Mouse (Mus musculus) right cerebral cortex, postnatal 10 days (tissue): ENCODE measurements at regions not wholly inside any gene's neighbourhood (a gene's known extent, or its start where the extent isn't known, plus 50 kb on each side); places are given as distances from the start of the nearest gene placed in this dataset.
A peak's percentile ranks its signal among the peaks of the same experiment; 100 is the strongest.

ENCODE experiments used
- DNase-seq, 2 experiments: peaks; one replicate each; pipeline ENCODE4 v3.0.0; 2021; ENCODE audit warnings: low spot score in 2 of 2

DNA sequence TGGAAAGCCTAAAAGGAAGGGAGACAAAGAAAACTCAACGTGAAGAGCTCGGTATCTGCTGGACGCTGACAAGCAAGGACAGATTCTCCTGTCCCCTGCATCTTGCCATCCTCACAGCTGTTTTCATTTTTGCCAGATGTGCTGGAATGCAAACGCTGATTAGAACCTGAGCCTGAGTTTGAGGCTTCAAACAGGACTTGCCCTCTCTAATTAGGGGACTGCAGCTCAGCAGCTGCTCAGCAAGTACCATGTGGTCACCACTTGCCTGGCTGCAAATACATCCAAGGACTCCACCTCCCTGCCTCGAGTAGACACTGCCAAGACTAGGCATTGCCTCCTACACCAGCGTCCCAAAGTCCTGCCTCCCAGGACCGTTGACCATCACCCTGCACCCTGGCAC, 140.7 kb downstream of the Cdc5l start:
- no peak for DNase-seq

DNA sequence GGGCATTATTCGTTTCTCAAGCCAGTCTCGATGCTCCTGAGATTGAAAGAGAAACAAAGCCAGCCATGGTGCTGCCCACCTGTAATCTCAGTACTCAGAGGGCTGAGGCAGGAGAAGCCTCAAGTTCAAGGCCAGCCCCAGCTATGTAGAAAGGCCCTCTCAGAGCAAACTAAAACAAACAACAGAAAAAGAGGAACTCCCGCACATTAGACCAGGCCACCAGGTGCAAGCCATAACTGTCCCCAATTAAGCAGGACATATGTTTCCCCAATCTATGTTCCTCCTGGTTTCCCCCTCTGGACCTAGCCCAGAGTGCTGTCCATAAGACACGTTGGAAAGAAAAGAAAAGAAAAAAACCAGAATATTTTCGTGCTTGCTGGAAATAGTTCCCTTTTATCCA, 142.5 kb downstream of the Cdc5l start:
- DNase-seq: no peak

DNA sequence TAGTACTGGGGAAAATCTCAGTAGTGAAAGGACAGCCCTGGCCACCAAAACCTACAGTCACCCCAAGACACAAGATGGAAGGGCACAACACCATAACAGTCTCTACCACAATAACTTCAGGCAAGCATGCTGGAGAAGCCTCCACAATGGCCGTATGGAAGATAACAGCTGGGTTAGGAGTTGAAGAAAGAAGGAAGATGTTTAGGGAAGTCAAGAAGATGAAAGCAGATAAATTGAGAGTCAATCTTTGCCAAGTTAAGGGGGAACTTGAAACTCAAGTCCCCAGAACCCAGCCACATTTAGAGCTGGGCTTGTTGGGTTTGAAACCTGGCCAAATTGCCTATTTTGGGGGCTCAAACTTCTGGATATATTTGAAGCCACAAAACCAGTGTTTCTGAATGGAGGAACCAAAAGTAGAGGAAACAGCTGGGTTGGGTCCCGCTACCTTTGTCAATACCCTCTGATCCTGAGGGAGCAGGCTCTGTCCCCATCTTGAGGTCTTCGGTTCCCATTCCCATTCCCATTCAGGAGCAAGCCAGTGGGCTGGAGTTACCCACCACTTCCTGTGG, 147.8 kb downstream of the Cdc5l start:
- no peak for DNase-seq

DNA sequence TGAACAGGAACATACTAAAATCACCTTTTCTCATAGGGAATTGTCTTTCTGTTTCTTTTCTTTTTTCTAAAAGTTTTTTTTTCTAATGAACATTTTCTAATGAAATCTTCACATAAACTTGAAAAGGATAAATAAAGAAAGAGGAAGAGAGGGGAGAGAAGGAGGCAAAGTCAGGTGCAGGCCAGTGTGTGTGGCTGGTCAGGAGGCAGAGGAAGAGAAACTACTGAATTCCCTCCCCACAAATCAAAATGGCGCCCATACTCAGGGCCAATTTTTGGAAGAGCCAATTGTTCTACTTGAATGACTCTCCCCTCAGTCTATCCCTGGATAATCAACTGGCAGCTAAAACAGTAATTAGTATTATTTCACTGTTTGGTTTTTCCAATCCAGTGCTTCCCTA, 152.0 kb downstream of the Cdc5l start:
- DNase-seq: no peak

DNA sequence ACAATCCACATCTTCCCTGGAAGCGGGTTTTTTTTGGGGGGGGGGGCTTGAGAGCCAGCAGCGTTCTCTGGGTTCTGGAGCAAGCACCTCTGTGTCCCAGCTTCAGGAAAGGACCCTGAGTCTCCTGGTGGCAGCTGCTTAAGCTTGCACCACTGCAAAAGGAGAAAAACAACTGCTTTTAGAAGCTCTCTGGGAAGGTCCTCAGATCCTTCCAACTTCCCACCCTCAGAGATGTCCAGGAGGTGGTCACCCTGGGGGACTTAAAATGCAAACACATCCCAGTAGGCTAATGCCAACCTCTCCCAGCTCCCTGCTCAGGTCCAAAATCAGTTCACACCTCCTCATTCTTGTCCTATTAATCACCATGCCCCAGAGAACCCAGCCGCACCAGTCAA, 153.7 kb downstream of the Cdc5l start:
- DNase-seq: no peak

DNA sequence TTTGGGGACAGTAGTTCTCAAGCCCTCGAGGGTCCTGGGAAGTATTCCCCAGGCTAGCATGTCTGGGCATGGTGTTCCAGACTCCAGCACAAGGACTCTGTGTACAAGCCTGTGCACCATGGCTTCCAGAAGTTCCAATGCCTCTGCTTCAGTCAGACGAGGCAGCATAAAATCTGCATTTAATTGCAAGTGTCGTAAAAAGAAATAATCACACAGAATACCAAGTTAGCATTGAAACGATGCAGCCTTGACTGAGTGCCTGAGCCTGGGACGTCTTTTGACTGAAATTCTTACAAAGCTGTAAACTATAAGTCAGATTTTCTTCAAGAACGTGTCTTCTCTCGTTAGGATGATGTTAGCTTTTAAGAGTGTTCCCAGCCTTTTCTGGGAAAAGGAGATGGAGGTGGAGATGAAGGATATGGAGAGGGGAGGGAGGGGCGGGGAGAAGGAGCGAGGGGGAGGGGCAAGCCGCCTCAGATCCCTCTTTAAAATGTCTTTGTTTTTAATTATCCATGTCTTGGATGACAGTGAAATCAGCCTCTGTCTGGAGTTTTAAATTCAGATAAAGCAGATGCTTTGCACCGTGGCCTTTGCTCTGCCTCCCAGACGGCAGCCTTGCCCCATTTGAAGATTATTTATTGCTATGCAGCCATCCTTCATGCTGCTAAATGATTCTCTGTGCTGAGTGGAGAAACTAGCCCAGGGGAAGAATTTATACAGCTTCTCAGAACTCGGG, 154.3 kb downstream of the Cdc5l start:
- no peak for DNase-seq

DNA sequence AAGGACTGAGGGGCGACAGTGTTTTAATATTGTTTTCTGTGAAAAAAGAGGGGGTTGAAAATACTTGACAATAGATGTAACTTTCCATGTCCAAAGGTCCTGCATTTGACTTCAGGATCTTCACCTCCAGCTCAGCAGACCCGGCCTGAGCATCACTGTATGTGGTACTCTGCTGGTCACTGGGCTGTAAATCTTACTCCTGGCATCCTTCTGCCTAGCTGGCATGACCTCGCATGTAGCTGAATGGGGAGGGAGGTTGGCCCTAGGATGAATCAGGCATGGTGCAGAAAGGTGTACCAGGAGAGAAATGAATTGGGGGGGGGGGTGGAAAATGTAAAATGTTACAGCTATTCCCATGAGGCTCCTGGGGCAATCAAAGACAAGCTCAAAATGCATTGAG, 156.0 kb downstream of the Cdc5l start:
- no peak for DNase-seq

DNA sequence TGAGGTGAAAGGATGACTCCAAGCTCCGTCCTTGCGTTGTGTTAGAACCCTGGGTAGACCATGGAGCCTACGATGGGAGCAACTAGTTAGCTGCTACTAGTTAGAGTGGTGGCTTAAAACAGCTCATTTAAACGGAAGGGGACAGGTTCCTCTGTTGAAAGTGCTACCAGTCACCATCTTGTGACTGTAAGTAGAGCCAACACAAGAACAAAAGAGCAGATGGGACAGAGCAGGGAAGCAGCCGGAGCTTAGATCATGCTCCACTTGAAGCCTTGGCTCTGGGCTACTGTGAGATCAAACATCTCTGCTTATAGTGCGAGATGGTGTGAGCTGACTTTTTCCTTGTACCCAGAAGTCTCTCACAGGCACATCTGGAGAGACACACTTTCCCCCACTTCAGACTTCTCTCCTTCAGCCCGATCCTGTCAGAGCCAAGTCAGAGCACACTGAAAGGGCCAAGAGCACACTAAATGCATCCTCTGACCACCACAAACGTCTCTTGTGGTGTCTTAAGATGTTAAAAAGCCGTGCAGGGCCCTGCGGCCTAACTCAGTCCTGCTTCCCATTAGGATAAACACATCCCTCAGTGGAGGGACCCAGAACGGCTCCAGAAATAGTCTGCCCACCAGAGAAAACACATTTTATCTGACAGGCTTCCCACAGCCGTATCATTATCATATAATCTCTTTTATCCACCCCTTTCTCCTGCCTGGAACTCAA, 156.7 kb downstream of the Cdc5l start:
- no peak for DNase-seq

DNA sequence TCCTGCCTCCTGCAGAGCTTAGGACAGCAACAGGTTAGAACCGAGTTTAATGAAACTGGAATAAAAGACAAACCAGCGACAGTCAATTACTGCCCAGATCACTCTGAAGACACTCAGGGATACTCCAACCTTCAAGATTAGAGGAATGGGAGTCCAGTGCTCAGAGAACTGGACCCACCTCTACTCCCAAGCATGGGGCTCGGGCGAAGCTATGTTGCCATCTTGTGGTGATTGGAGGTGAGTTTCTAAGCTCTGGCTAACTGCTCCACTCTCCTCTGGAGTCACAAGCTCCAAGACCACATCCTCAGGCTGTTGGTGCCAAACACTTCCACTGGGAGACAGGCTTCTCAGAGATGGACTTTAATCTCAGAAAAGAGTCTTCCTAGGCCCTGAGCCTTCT, 158.6 kb downstream of the Cdc5l start:
- no peak for DNase-seq

DNA sequence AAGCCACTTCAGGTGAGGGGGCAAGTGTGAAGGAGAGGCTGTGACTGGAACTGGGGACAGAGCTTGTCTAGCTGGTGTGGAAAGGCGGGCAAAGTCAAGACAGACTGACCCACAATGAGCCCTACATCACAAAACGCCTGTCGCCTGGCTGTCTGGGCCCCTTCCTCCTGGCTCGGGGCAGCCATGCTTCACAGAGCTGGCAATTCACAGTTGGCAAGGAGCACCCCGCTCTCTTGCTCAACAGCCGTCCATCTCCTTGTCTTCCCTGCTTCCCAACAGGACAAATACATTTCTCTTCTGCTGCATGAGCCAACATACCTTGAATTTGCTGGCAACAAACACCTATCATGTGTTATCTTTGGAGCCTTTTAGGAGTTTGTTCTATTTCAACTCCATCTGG, 166.8 kb downstream of the Cdc5l start:
- no peak for DNase-seq

DNA sequence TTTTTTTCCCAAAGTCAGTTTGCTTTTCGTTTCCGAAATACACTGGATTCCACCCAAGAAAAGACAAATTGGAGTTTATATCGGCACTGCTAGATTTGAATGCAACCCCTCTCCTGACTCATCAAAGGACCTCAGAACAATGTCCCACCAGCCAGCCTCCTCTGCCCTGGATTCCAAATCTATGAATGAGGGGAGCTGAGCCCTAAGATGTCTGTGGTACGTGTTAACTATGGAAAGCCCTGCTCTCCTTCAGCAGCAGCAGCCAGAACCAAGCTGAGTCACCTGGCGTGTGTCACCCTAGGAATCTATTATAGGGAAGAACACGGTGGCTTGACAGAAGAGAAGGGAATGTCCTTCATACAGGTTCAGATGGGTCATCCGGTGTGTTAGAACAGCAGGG, 167.9 kb downstream of the Cdc5l start:
- DNase-seq: no peak

DNA sequence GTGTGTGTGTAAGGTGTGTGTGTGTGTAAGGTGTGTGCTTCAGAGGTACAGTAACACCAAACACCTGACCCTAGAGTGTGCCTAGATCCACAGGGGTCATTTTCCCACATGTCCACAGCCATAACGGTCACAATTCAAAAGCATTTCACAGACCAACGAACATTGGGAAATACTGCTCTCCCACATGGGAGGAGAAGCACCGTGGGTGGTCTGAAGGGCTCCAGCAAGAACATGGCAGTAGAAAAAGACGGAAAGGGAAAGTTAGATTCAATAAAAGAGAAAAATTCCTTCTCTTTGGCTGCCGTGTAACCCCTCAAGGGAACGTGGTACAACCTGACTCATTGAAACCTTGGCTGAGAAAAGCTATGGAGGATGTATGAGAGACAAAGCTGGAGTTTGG, 169.1 kb downstream of the Cdc5l start:
- DNase-seq: no peak

DNA sequence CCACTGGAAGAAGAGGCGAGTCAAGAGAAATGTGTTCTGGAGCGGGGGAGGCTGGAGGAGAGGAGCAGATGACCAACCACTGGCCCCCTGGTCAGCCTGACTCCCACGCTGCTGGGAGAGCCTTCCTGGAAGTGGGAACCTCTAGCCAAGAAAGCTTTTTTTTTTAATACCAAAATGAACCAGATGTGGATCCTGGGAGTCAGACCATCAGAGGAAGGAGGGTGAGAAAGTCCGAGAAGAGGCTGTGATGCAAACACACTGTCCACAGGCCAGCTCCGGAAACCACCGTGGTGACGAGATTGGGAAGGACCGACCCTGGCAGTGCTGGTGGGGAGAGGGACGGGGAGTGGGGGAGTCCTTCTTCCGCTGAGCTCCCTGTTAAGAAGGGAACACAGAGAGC, 173.1 kb downstream of the Cdc5l start:
- no peak for DNase-seq

DNA sequence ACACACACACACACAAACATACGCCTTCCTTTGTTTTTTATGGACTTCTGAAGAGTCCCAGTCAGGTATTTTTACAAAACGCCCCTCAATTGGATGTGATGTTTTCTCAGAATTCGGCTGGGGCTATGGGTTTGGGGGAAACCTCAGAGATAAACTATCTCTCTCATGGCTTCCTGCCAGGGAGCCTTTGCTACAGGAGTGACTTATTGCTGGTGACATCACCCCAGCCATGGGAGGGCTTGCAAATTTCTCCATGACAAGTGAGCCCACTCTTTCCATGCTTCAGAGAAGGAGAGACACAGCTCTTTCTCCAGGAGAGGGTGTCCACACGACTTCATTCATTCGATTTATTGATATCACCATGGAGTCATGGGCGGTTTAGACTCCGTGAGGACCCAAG, 175.5 kb downstream of the Cdc5l start:
- DNase-seq: no peak

DNA sequence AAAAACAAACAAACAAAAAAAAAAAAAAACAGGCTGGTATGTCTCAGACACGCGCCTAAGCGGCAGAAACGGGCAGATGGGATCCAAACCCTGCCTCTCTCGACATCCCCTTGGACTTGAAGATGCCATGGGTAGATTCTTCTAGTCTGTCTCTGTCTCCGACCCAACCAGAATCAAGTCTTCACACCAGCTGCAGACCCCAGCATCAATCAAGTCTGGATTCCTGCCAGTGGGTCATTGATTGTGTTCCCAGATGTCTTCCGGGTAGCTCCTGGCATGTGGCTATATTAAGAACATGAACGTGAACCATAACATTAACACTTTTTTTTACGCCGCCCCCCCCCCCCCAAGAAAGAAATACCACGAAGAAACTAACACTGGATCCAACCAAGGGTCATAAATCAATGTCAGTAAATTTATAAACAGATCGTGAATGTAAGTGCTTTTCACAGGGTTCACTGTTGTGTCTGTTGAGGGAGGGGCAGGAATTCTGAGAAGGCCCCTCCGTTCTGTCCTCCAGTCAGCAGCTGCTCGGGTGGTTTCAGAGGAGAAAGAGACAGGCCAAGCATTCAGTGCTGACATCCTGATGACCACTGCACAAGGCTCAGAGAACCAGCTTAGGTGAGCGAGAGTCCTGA, 180.8 kb downstream of the Cdc5l start:
- no peak for DNase-seq

DNA sequence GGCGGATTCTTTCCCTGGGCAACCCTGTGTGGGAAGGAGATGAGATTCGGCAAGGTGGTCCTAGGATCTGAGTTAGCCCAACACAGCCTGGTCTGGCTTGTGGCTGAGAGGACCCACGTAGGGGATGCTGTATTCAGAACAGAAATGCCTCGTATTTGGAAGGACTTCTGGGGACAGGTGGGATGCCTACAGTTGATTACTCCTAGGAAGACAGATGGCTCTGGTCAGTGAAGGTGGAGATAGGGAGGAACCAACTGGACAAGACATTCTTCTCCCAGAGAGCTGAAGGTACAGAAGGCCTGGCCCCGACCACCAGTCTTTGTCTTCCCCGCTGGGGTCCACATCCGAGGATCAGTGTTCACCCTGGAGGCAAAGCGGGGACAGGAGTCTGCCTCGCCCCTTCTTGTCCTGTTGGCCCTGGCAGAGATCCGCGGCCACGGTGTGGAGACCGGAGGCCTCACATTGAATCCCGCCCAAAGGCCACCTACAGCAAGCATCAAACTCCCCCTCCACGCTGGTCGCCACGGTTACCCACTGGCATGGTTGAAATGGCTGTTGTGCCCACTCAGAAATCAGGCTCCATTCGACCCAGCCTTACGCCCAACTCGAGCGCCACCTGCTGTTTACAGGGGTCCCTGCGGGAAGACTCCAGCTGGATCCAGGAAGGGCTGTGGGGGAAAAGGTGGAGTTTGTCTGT, 182.4 kb downstream of the Cdc5l start:
- DNase-seq: peak; percentile 80 to 87

DNA sequence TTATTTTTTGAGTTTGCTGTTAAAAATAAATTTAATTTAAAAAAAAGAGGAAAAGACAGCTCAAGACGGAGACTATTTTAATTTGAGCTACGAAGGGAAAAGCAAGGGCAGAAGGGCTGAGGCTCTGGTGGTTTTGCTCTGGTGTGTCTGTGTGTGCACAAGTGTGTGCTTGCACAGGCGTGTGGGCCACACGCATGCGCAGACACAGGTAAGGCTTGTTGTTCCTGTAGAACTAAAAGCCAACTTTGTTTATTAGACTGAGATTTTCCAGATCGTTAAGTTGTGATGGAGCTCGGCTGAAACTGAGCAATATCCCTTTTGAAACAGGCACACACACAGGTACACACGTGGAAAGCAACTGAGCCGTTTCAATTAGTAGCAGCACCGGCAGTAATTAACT, 183.1 kb downstream of the Cdc5l start:
- no peak for DNase-seq

DNA sequence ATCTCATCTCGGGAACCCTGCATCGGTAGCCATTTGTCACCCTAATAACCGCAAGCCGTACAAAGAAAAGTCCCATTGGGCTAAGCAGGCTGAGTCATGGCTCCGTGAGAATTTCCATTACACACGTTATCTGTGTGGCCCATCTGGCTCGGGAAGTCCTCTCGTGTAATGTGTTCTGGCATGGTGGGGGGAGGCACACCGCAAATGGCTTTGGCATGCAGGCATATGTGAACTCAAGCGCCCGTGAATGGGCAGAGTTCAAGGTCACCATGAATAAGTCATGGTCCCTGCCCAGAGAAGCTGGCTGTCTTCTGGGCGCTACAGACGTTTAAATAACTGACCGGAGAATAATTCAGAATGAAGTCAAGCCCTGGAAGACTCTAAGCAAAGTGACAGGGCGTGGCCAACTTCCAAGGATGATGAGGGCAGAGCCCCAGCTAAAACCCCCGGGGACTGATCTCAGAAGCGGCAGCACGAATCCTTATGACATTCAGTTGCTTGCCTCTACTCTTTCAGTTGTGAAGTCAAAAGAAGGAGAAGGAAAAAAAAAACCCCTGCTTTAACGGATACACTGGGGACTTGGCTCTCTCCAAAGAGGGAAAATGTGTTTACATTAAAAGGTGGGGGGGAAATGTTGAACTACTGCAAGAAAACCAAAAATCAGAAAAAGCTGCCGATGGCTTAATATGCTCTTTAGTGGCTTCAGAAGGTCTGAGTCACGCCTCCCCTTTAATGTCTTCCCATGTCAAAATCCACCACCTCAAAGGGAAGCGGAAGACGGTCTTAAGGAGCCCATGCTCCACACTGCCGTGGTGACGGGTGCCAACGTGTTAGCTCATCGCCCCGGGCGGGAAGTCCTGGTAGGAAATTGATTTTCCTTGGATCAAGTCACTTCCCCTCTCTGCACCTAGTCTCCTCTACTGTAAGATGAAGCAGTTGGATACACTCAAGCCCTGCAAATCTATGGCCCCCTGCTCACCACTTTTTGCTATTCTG, 186.1 kb downstream of the Cdc5l start:
- DNase-seq: no peak

DNA sequence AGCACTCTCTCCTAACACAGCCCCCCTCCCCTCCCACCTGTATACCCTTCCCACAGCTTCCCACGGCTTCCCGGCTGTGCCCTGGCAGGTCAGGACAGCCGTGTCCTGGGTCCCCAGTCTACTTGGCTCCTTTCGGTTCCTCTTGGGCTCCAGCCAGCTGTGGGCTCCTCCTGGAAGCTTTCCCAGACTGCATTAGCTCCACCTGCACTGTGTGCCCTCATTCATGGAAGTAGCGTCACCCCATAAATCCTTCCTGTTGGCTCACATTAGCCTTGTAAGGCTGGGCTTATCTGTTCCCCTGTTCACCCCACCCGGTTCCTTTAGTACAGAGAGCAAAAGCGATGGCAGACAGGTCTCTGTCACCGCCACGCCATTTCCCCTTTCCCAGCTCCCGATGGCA, 188.7 kb downstream of the Cdc5l start:
- DNase-seq: peak in 1 of 2 experiments; percentile 34

DNA sequence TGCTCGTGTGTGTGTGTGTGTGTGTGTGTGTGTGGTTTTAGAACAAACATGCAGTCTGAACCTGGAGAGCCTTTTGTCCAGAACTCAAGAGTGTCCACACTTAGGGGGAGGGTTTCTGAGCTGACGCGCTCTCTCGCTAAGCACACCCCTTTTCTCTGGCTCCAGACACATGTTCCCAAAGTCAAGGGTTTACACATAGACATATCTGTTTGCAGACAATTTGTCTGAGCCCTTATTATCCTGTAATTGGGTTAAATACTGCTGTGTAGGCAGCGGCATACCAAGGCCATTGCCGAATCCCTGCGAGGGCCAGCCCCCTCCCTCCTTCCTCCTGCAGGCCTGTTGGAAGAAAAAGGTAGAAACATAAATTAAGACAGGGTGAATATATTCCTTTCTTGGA, 190.4 kb downstream of the Cdc5l start:
- no peak for DNase-seq

DNA sequence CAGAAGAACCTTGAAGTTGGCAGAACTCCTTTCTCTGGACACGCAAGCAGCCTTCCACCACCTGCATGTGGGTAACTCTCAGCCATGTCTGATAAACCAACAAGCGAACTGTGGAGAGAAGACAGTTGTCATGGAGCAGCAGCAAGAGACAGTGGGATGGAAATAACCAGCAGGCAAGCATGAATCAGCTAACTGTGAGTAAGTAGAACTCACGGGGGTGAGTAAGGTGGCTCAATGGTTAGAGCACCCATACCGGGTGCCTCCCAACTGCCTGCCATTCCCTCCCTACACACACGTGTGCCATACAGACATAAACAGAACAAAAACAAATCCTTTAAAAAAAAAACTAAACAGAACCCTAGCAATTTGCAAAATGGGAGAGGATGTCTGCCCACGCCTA, 191.5 kb downstream of the Cdc5l start:
- no peak for DNase-seq
